Mouse (Mus musculus): Measurements from ENCODE around the gene Fkbp10.

DNA sequence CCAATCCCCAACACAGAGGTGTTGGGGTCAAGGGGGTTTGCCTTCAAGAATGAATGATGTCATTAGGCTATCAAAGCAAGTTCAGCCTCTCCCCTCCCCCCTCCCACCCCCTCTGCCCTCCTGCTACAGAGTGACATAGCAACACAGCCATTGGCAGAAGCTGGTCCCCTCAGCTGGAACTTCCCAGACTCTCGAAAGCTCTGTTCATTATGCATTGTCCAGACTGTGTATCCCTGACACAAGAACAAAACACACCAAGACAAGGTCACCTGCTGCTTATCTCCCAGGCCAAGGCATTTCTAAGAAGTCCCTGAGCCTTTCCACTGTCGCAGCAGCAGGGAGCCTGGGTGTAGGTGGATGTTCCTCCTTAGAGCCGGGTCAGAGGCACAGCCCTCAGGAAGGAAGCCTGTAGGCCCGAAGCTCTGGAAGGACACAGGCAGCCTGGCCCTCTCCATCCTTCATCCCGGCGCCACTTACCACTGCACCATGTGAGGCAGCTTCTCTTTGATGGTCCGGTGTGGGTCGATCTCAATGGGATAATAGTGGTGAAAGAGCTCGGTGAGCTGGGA is 20.3 kb downstream of the Fkbp10 start:
- no peak for TF ChIP-seq CTCF (IDR thresholded peaks at IDR 0.05; ENCODE audit: extremely low read depth, insufficient read depth, insufficient read length, insufficient replicate concordance)
- TF ChIP-seq POLR2A (IDR thresholded peaks at IDR 0.05; ENCODE audit: low read depth, low read length), result no peak

Data from spleen, adult 2 months (tissue).